Mouse (Mus musculus) hindbrain, embryonic 15.5 days (tissue): ENCODE results near the gene Zfp217. TPM values are rescaled to one million over a fixed set of nuclear protein-coding genes. Genes with fewer than 3 reads are reported as not detected.
"Not testable (repeated sequence)": the region's sequence is repeated elsewhere in the genome, so short reads cannot be mapped to it uniquely, and the experiment has no call there.

Source experiments
- ATAC-seq: fragments of 200-750 bp; cut with Nextera tagmentation; 2 replicates; pipeline ENCODE4 v1.8.0; 2017; ENCODE audit warnings: low read depth, moderate number of reproducible peaks, moderate TSS enrichment; ENCODE audit not compliant: low FRiP score
- H3K27ac ChIP-seq: fragments of 300-500 bp; sonication (generic); replicated peaks from 2 replicates; pipeline ENCODE4 v1.5.1; 2015; ENCODE audit warnings: mild to moderate bottlenecking, inconsistent platforms
- H3K27me3 ChIP-seq: fragments of 300-500 bp; sonication (generic); 2 replicates; pipeline ENCODE4 v1.6.1; 2015; ENCODE audit warnings: control low read depth, inconsistent platforms
- H3K36me3 ChIP-seq: fragments of 300-500 bp; sonication (generic); 2 replicates; pipeline ENCODE4 v1.6.1; 2015; ENCODE audit warnings: control low read depth, inconsistent platforms
- H3K4me1 ChIP-seq: fragments of 300-500 bp; sonication (generic); replicated peaks from 2 replicates; pipeline ENCODE4 v1.6.1; 2015; ENCODE audit warnings: control low read depth, inconsistent platforms
- H3K4me2 ChIP-seq: fragments of 300-500 bp; sonication (generic); 2 replicates; pipeline ENCODE4 v1.6.1; 2015; ENCODE audit warnings: moderate library complexity, mild to moderate bottlenecking, inconsistent platforms
- H3K4me3 ChIP-seq: fragments of 300-500 bp; sonication (generic); 2 replicates; pipeline ENCODE4 v1.5.1; 2015; ENCODE audit warnings: mild to moderate bottlenecking, inconsistent platforms
- H3K9ac ChIP-seq: fragments of 300-500 bp; sonication (generic); 2 replicates; pipeline ENCODE4 v1.6.1; 2015; ENCODE audit warnings: inconsistent platforms
- H3K9me3 ChIP-seq: fragments of 300-500 bp; sonication (generic); 2 replicates; pipeline ENCODE4 v1.6.1; 2016; ENCODE audit warnings: control low read depth, inconsistent platforms
- WGBS: fragments of 180-500 bp; shearing (Covaris S2); methylation state at CpG from one replicate; pipeline ENCODE4 v1.1.7; 2015; 5-methylcytosine and 5-hydroxymethylcytosine counted together
- polyA plus RNA-seq: library from polyadenylated mRNA; unstranded; fragments of >200 nt; fragmentation: Nextera tagmentation; extraction: Ambion mirVana; gene quantifications from 2 replicates; pipeline ENCODE4 v1.2.1, GENCODE M21; 2015

The Zfp217 gene
- polyA plus RNA-seq, 1 experiment from 2014 or later: 1.7 TPM

DNA sequence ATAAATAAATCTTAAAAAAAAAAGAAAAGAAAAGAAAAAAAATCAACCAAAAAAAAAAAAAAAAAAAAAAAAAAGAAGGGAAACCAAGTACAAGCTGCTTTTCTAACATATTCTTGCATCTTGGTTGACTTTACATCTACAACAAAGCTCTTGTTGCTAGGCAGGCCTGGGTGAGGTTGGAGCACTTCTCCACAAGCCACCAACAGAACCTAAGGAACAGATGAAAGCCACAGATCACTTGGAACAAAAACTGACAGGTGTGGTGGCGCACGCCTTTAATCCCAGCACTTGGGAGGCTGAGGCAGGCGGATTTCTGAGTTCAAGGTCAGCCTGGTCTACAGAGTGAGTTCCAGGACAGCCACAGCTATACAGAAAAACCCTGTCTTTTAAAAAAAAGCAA lies 32.9 kb upstream of the Zfp217 start:
- not testable (repeated sequence) for H3K9ac ChIP-seq, H3K4me2 ChIP-seq

DNA sequence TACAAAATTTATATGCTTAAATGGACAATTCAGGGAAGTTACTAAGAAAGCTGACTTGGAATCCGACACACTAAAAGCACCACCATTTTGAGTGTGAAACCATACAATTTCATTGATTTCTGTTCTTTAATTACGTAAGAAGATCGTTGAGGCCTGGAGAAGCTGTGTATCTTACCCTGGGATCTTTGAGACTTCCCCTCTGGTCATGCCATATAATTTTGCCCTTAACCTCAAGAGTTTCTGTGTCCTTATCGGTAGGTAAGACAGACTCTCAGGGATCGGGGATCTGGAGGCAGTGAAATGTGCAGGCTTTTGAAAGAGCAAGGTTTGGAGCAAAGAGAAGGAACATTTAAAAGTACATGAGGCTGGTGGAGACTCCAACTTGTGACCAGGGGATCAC lies 31.4 kb upstream of the Zfp217 start:
- Histone ChIP-seq H3K36me3 (no peaks in the 10 kb centered on the region), H3K4me2 (no peak overlapping the region), H3K27ac (no peak overlapping the region), H3K27me3 (no peaks in the 10 kb centered on the region), H3K9ac (no peak overlapping the region), H3K4me1 (peaks cover 14% of the 10 kb centered on the region), H3K4me3 (no peak overlapping the region), H3K9me3 (no peaks in the 10 kb centered on the region)
- ATAC-seq: no peak
- 93% methylated on average over 5 of the region's 5 CpGs for WGBS

More for the DNA sequence above, 32.9 kb upstream of the Zfp217 start:
- not testable (repeated sequence) for H3K9me3 ChIP-seq, H3K27ac ChIP-seq, H3K4me3 ChIP-seq, H3K36me3 ChIP-seq, H3K4me1 ChIP-seq, H3K27me3 ChIP-seq, ATAC-seq
- 93% methylated on average over 3 of the region's 3 CpGs for WGBS

DNA sequence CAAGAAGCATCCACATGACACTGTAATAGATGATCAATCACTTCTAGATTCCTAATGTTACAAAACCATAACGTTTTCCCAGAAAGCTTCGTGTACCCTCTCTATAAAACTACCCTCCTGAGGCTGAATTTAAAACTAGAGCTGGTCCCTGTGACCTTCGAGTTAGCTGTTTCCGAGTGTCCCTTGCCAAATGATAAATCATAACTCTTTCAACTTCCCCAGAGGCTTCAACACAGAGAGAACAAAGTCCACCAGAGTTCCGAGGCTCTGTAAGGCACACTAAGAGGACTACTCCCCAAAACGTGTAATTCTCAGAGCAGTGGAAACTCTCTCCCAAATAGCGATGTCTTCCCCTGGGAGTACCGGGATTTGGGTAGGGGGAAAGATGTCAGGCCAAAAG lies 29.4 kb upstream of the Zfp217 start:
- no peak overlapping the region for H3K9ac ChIP-seq
- no peaks in the 10 kb centered on the region for H3K9me3 ChIP-seq
- WGBS: 34% methylated on average over 8 of the region's 8 CpGs
- H3K27me3 ChIP-seq: no peaks in the 10 kb centered on the region
- H3K4me3 ChIP-seq: no peak overlapping the region
- peaks cover 17% of the 10 kb centered on the region for H3K4me1 ChIP-seq
- no peak for ATAC-seq
- H3K36me3 ChIP-seq: no peaks in the 10 kb centered on the region
- no peak overlapping the region for H3K27ac ChIP-seq
- H3K4me2 ChIP-seq: peak overlapping the region; percentile 9; the same call in 1 of the 2 replicates

DNA sequence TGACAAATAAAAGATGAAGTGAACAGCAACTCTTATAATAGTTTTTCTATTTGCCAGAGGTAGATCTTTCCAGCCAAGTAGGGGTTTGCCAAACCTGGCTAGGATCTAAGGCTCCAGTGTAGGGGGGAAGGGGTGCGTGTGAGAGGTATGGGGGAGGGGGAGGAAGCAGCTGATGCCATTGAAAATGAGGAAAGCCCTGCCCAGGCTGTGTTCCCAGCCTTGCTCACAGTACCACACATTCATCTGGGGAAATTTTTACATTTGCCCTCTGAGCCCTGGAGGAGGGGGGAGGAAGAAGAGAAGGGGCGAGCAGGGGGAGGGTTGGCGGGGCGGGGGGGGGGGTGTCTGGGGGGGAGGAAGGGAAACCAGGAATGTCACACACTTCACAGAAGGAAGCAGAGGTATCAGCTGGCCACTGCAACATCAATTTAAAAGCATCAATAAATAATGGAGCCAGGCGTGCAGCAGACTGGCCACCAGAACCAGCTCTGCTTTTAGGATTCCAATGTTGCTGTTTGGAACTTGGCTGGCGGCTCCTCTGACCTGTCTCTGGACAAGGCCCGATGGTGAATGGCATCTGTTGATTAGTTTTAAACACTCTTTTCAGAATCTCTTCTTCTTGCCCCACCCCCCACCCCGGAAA lies 28.5 kb upstream of the Zfp217 start:
- Histone ChIP-seq H3K9ac (no peak overlapping the region), H3K27me3 (no peaks in the 10 kb centered on the region), H3K4me2 (no peak overlapping the region), H3K27ac (no peak overlapping the region), H3K9me3 (no peaks in the 10 kb centered on the region), H3K4me3 (no peak overlapping the region), H3K4me1 (peaks cover 17% of the 10 kb centered on the region), H3K36me3 (no peaks in the 10 kb centered on the region)
- 17% methylated on average over 5 of the region's 8 CpGs for WGBS
- no peak for ATAC-seq

DNA sequence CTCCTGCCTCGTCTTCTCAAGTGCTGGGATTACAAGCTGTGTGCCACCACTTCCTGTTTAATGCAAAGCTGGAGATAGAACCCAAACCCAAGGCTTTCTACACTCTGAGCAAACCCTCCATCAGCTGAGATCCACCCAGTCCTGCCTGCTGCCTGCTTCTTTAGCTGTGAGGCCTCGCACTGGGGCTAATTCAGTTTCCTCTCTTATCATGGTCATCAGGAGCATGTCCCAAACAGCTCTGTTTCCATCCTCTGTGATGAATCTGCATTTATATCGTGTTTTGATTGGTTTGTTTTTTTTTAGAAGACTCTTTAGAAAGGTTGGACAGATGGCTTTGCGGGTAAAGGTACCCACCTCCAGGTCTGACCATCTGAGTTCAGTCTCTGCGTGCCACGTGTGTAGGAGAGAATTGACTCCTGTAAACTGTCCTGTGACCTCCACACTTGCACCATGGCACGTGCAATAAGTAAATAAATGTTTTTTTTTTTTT lies 27.8 kb upstream of the Zfp217 start:
- H3K9ac ChIP-seq: no peak overlapping the region
- H3K4me3 ChIP-seq: no peak overlapping the region
- H3K27me3 ChIP-seq: no peaks in the 10 kb centered on the region
- H3K9me3 ChIP-seq: no peaks in the 10 kb centered on the region
- WGBS: 71% methylated on average over 7 of the region's 7 CpGs
- peaks cover 17% of the 10 kb centered on the region for H3K4me1 ChIP-seq
- no peak for ATAC-seq
- H3K4me2 ChIP-seq: no peak overlapping the region
- no peak overlapping the region for H3K27ac ChIP-seq
- no peaks in the 10 kb centered on the region for H3K36me3 ChIP-seq

DNA sequence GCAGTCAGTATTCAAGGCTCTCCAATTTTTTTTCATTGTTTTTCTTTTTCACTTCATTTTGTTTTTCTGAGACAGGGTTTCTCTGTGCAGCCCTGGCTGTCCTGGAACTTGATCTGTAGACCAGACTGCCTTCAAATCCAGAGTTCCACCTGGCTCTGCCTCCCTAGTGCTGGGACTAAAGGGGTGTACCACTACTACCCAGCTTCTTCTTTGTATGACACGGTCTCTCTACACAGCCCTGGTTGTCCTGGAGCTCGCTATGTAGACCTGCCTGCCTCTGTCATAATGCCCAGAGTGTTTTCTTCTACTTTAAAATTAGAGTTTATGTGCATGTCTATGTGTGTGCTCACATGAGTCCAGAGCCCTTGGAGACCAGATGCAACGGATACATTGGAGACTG lies 27.3 kb upstream of the Zfp217 start:
- H3K9me3 ChIP-seq: no peaks in the 10 kb centered on the region
- H3K27ac ChIP-seq: no peak overlapping the region
- WGBS: 83% methylated on average over 3 of the region's 3 CpGs
- peaks cover 17% of the 10 kb centered on the region for H3K4me1 ChIP-seq
- no peak overlapping the region for H3K9ac ChIP-seq
- no peak overlapping the region for H3K4me3 ChIP-seq
- no peaks in the 10 kb centered on the region for H3K36me3 ChIP-seq
- no peak for ATAC-seq
- H3K27me3 ChIP-seq: no peaks in the 10 kb centered on the region
- no peak overlapping the region for H3K4me2 ChIP-seq

DNA sequence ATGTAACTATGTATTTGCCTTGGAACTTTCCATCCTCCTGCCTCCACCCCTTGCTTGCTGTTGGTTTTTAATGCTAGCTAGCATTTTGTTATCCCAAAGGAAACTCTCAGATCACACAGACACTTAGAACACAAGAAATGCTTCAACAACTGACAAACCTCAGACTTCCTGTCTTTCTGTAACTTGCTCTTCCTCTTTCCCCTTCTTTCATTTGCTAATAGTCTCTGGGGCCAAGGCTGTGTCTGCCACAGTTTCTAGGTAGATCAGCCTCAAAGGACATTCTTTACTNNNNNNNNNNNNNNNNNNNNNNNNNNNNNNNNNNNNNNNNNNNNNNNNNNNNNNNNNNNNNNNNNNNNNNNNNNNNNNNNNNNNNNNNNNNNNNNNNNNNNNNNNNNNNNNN lies 21.2 kb upstream of the Zfp217 start:
- peaks cover 4% of the 10 kb centered on the region; the same call in 1 of the 2 replicates for H3K4me1 ChIP-seq
- H3K27me3 ChIP-seq: no peaks in the 10 kb centered on the region
- no peak overlapping the region for H3K27ac ChIP-seq
- H3K4me2 ChIP-seq: no peak overlapping the region
- no peaks in the 10 kb centered on the region for H3K36me3 ChIP-seq
- no peak overlapping the region for H3K9ac ChIP-seq
- ATAC-seq: no peak
- H3K9me3 ChIP-seq: no peaks in the 10 kb centered on the region
- no peak overlapping the region for H3K4me3 ChIP-seq

DNA sequence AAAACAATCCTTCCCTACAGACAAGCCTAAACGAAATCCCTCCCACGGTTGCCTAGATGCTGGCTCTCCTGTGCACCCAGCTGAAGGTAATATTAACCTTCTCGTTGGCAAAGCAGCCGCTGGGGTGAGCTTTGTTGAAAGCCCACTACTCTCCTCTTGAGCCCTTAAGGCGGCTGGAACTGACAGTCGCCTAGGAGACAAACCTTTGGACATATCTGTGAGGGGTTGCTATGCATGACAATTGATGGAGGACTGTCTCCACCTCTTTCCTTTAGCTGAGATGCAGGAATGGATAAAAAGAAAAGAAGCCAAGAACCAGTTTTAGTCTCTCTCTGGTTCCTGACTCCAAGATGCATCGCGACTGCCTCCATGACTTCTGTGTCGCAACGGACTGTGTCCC lies 17.7 kb upstream of the Zfp217 start:
- H3K4me2 ChIP-seq: no peak overlapping the region
- H3K27ac ChIP-seq: no peak overlapping the region
- no peak for ATAC-seq
- no peak overlapping the region for H3K9ac ChIP-seq
- H3K4me3 ChIP-seq: no peak overlapping the region
- no peaks in the 10 kb centered on the region for H3K36me3 ChIP-seq
- H3K27me3 ChIP-seq: no peaks in the 10 kb centered on the region
- no peaks in the 10 kb centered on the region for H3K9me3 ChIP-seq
- H3K4me1 ChIP-seq: no peaks in the 10 kb centered on the region
- WGBS: 74% methylated on average over 10 of the region's 10 CpGs

DNA sequence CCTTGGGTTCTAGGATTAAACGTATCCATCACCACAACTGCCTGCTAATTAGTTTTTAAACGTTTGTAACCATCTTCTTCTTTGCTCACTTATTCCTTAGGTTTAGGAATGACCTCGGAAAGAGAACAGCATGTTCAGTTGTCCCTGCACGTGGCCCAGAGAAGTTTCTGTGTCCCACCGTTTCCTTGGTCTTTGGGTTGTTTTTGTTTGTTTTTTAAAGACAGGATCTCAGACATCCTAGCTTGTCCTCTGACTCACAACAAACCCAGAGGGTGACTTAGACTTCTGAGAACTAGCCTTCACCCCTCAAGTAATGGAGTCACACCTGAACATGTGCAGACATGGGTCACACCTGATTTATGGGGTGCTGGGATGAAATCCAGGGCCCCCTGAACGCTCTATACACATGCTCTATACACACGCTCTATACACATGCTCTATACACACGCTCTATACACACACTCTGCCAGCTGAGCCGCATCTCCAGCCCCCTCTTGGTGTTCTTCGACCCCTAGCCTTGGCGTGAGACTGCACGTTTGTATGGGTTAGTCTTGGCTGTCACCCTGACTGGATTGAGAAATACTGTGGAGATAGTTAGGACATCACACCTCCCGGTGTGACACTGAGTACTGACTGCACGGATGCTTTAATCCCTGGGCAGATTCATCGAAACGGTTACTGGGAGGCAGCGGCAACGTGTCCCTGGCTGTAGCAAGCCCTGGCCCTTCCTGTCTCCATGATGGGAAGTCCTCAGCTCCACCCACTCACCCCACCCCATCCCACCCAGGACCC lies 16.0 kb upstream of the Zfp217 start:
- WGBS: 89% methylated on average over 18 of the region's 18 CpGs
- no peak overlapping the region for H3K9ac ChIP-seq
- no peak overlapping the region for H3K27ac ChIP-seq
- H3K4me3 ChIP-seq: no peak overlapping the region
- no peaks in the 10 kb centered on the region for H3K4me1 ChIP-seq
- no peaks in the 10 kb centered on the region for H3K27me3 ChIP-seq
- ATAC-seq: no peak
- H3K9me3 ChIP-seq: no peaks in the 10 kb centered on the region
- no peaks in the 10 kb centered on the region for H3K36me3 ChIP-seq
- no peak overlapping the region for H3K4me2 ChIP-seq

DNA sequence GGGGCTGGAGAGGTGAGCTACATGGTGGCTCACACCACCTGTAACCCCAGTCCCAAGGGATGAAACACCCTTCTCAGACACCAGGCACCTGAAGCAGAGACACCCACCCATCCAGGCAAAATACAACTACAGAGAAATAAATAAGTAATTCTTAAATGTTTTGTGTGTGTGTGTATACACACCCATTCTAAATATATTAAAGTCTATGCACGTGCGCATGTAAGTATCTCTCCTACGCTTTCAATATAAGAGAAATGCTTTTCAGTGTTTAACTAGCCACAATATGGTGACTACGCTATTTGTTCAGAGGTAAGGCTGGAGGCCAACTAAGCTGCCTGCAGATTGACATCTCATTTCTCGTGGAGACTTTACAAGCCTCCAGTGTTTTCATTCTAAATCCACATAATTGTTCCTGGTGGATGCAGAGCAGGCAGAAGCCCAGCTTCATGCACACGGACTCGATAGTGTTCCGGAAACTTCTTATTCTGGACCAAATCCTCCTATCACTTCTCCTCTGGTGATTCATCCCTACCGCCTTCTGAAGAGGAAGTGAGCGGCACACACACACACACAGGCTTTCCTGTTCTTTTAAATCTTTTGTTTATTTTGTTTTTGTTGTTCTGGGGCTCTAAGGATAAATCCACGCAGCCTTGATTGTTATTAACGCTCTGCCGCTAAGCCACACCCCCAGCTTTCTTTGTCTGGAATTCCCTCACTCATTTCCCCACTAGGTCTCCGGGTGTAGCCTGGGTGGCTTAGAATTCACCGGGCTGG lies 12.1 kb upstream of the Zfp217 start:
- Histone ChIP-seq H3K27ac (no peak overlapping the region), H3K27me3 (no peaks in the 10 kb centered on the region), H3K36me3 (no peaks in the 10 kb centered on the region), H3K4me3 (no peak overlapping the region), H3K9me3 (no peaks in the 10 kb centered on the region), H3K4me2 (peak overlapping the region; percentile 8), H3K4me1 (peaks cover 1% of the 10 kb centered on the region; the same call in 1 of the 2 replicates), H3K9ac (no peak overlapping the region)
- ATAC-seq: no peak
- 47% methylated on average over 15 of the region's 15 CpGs for WGBS

DNA sequence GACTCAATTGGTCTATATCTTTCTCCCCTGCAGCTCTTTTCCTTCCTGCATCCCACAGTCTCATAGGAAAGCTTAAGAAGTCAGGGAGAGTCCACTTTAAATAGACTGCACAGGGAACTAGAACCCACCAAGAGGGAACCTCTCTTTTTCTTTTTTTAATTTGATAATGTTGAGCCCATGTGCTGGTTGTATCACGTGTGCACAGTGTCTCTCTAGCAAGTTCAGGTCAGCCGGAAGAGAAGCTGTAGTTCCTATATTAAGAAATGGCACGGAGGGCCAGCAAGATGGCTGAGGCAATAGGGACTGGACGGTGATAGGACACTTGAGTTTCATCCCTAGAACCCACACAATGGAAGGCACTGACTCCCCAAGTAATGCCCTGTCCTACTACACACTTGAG lies 11.1 kb upstream of the Zfp217 start:
- Histone ChIP-seq H3K4me2 (no peak overlapping the region), H3K4me1 (peaks cover 9% of the 10 kb centered on the region), H3K4me3 (no peak overlapping the region), H3K27me3 (no peaks in the 10 kb centered on the region), H3K9me3 (no peaks in the 10 kb centered on the region), H3K9ac (no peak overlapping the region), H3K27ac (no peak overlapping the region), H3K36me3 (no peaks in the 10 kb centered on the region)
- 94% methylated on average over 4 of the region's 4 CpGs for WGBS
- no peak for ATAC-seq

DNA sequence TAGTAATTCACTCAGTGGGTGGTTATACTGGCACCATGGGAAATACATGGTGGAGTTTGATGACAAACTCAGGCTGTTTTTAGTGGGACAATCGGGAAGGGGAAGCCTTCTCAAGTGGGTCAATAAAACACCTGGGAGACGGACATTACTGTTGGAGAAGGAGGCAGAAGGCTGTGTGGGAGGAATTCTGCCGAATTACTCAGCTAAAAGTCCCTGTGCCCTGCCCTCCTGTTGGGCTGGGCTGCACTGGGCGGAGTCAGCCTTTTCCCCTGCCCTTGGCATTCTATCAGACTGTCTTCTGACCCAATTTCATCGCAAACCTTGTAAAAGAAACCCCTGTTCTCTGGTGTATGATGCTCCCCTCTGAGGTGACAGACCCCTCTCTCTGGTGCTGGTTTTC lies 10.3 kb upstream of the Zfp217 start:
- ATAC-seq: no peak
- WGBS: 49% methylated on average over 5 of the region's 5 CpGs

More for the DNA sequence above, 10.3 kb upstream of the Zfp217 start:
- peaks cover 17% of the 10 kb centered on the region for H3K4me1 ChIP-seq
- H3K27me3 ChIP-seq: no peaks in the 10 kb centered on the region
- no peaks in the 10 kb centered on the region for H3K9me3 ChIP-seq
- no peak overlapping the region for H3K9ac ChIP-seq
- H3K4me2 ChIP-seq: no peak overlapping the region
- H3K4me3 ChIP-seq: no peak overlapping the region
- H3K27ac ChIP-seq: no peak overlapping the region
- H3K36me3 ChIP-seq: no peaks in the 10 kb centered on the region
